Mouse (Mus musculus) midbrain, embryonic 11.5 days (tissue): Measurements from ENCODE around the gene Tfcp2. TPM values are rescaled to one million over a fixed set of nuclear protein-coding genes. Genes with fewer than 3 reads are reported as not detected.

Experiments
- ATAC-seq: fragments of 200-750 bp; cut with Nextera tagmentation; 2 replicates; pipeline ENCODE4 v1.8.0; 2017; ENCODE audit warnings: moderate TSS enrichment, moderate library complexity; ENCODE audit not compliant: low FRiP score
- DNase-seq: peaks from one replicate; pipeline ENCODE4 v3.0.0; 2015; ENCODE audit warnings: low spot score; ENCODE audit errors: missing footprints
- H3K27ac ChIP-seq: fragments of 300-500 bp; sonication (generic); 2 replicates; pipeline ENCODE4 v1.5.1; 2014; ENCODE audit warnings: low read depth, low read length
- H3K27me3 ChIP-seq: fragments of 300-500 bp; sonication (generic); 2 replicates; pipeline ENCODE4 v1.6.1; 2014; ENCODE audit warnings: mild to moderate bottlenecking, low read length, moderate library complexity, mixed read lengths; ENCODE audit not compliant: control insufficient read depth, insufficient read depth
- H3K36me3 ChIP-seq: fragments of 300-500 bp; sonication (generic); 2 replicates; pipeline ENCODE4 v1.6.1; 2014; ENCODE audit warnings: mild to moderate bottlenecking, low read length, moderate library complexity, mixed read lengths; ENCODE audit not compliant: control insufficient read depth, insufficient read depth
- H3K4me1 ChIP-seq: fragments of 300-500 bp; sonication (generic); 2 replicates; pipeline ENCODE4 v1.6.1; 2014; ENCODE audit warnings: low read length; ENCODE audit not compliant: control insufficient read depth, insufficient read depth
- H3K4me2 ChIP-seq: fragments of 300-500 bp; sonication (generic); 2 replicates; pipeline ENCODE4 v1.6.1; 2014; ENCODE audit warnings: mild to moderate bottlenecking, moderate library complexity
- H3K4me3 ChIP-seq: fragments of 300-500 bp; sonication (generic); 2 replicates; pipeline ENCODE4 v1.5.1; 2014; ENCODE audit warnings: low read depth, low read length
- H3K9ac ChIP-seq: fragments of 300-500 bp; sonication (generic); 2 replicates; pipeline ENCODE4 v1.6.1; 2014; ENCODE audit warnings: low read length
- H3K9me3 ChIP-seq: fragments of 300-500 bp; sonication (generic); 2 replicates; pipeline ENCODE4 v1.6.1; 2016; ENCODE audit warnings: low read length; ENCODE audit not compliant: control insufficient read depth
- WGBS: fragments of 180-500 bp; shearing (Covaris S2); extraction: QIAGEN DNeasy Blood & Tissue Kit; methylation state at CpG from one replicate; pipeline ENCODE4 v1.1.7; 2014; 5-methylcytosine and 5-hydroxymethylcytosine counted together
- polyA plus RNA-seq: library from polyadenylated mRNA; unstranded; fragments of >200 nt; fragmentation: Nextera tagmentation; extraction: Ambion mirVana; gene quantifications from 2 replicates; pipeline ENCODE4 v1.2.1, GENCODE M21; 2014

The Tfcp2 gene
- 27.7 and 29.9 TPM in 2 replicates for polyA plus RNA-seq

- Histone ChIP-seq H3K4me2 (peak within 1 kb of the TSS; percentile 63), H3K4me3 (peak within 1 kb of the TSS; percentile 80), H3K9ac (peak within 1 kb of the TSS; percentile 83), H3K27me3 (no peaks in the 10 kb centered on the region), H3K9me3 (no peaks in the 10 kb centered on the region), H3K36me3 (no peaks in the 10 kb centered on the region), H3K27ac (peak within 1 kb of the TSS; percentile 93), H3K4me1 (peaks cover 8% of the 10 kb centered on the region)
- ATAC-seq (peak; percentile 99), DNase-seq (peak; percentile 99)
- under 1% methylated on average over 83 of the region's 84 CpGs for WGBS
Measured at GRCm38 (mm10) chr15:100551326-100552307, at the start of gene Tfcp2. Gene Tfcp2 (minus strand): TSS chr15:100552008.

GRCm38 (mm10) chr15:100600696-100601272 lies 49.0 kb upstream of the Tfcp2 start:
- DNase-seq (peak; percentile 90), ATAC-seq (no peak)
- H3K4me1 ChIP-seq, result peaks cover 19% of the 10 kb centered on the region
- 12% methylated on average over 21 of the region's 21 CpGs for WGBS
- no peaks in the 10 kb centered on the region for H3K9me3 ChIP-seq
- peak overlapping the region; percentile 94 for H3K4me2 ChIP-seq
- no peaks in the 10 kb centered on the region for H3K36me3 ChIP-seq
- no peak overlapping the region for H3K9ac ChIP-seq
- H3K27me3 ChIP-seq, result peaks cover 15% of the 10 kb centered on the region
- no peak overlapping the region for H3K27ac ChIP-seq
- 0 out of 2 replicates have a peak overlapping the region, but pooled peaks have one; percentile 81 for H3K4me3 ChIP-seq

GRCm38 (mm10) chr15:100600047-100600695 lies 48.4 kb upstream of the Tfcp2 start:
- Histone ChIP-seq H3K4me1 (peaks cover 19% of the 10 kb centered on the region), H3K9me3 (no peaks in the 10 kb centered on the region), H3K27me3 (peaks cover 15% of the 10 kb centered on the region), H3K36me3 (no peaks in the 10 kb centered on the region), H3K9ac (peak overlapping the region; percentile 96), H3K27ac (peak overlapping the region; percentile 76), H3K4me2 (peak overlapping the region; percentile 94), H3K4me3 (peak overlapping the region; percentile 81)
- ATAC-seq (peak; percentile 78), DNase-seq (peak; percentile 97)
- 1% methylated on average over 35 of the region's 35 CpGs for WGBS

- H3K36me3 ChIP-seq, result no peaks in the 10 kb centered on the region
- DNase-seq, result peak; percentile 94
- peak within 1 kb of the TSS; percentile 94 for H3K4me2 ChIP-seq
- WGBS, result under 1% methylated on average over 74 of the region's 76 CpGs
- peak within 1 kb of the TSS; percentile 96 for H3K9ac ChIP-seq
- ATAC-seq, result peak; percentile 79
- H3K4me1 ChIP-seq, result peaks cover 13% of the 10 kb centered on the region
- H3K27ac ChIP-seq, result peak within 1 kb of the TSS; percentile 76
- H3K9me3 ChIP-seq, result no peaks in the 10 kb centered on the region
- H3K4me3 ChIP-seq, result peak within 1 kb of the TSS; percentile 81
- H3K27me3 ChIP-seq, result peaks cover 15% of the 10 kb centered on the region
Measured at GRCm38 (mm10) chr15:100599276-100600046, 47.7 kb upstream of the Tfcp2 start, which contains the start of gene Pou6f1. Gene Pou6f1 (minus strand): TSS chr15:100599984.

GRCm38 (mm10) chr15:100598883-100599275 lies 47.1 kb upstream of the Tfcp2 start:
- ATAC-seq (peak; percentile 23; the same call in 1 of the 2 replicates), DNase-seq (peak; percentile 95)
- Histone ChIP-seq H3K4me3 (peak overlapping the region; percentile 81), H3K4me1 (peaks cover 13% of the 10 kb centered on the region), H3K9ac (peak overlapping the region; percentile 96), H3K9me3 (no peaks in the 10 kb centered on the region), H3K36me3 (no peaks in the 10 kb centered on the region), H3K27me3 (peaks cover 15% of the 10 kb centered on the region), H3K4me2 (peak overlapping the region; percentile 94), H3K27ac (peak overlapping the region; percentile 25; the same call in 1 of the 2 replicates)
- WGBS, result under 1% methylated on average over 12 of the region's 12 CpGs

- peak overlapping the region; percentile 94 for H3K4me2 ChIP-seq
- H3K9me3 ChIP-seq, result no peaks in the 10 kb centered on the region
- no peaks in the 10 kb centered on the region for H3K36me3 ChIP-seq
- H3K4me3 ChIP-seq, result peak overlapping the region; percentile 81
- peaks cover 15% of the 10 kb centered on the region for H3K27me3 ChIP-seq
- ATAC-seq, result no peak
- peak overlapping the region; percentile 96; the same call in 1 of the 2 replicates for H3K9ac ChIP-seq
- no peak overlapping the region for H3K27ac ChIP-seq
- no peak for DNase-seq
- peaks cover 13% of the 10 kb centered on the region for H3K4me1 ChIP-seq
- 28% methylated on average over 9 of the region's 9 CpGs for WGBS
Measured at GRCm38 (mm10) chr15:100598287-100598882, 46.6 kb upstream of the Tfcp2 start.

GRCm38 (mm10) chr15:100592817-100593216 lies 41.0 kb upstream of the Tfcp2 start:
- Histone ChIP-seq H3K36me3 (no peaks in the 10 kb centered on the region), H3K9me3 (no peaks in the 10 kb centered on the region), H3K27ac (no peak overlapping the region), H3K4me1 (no peaks in the 10 kb centered on the region), H3K4me2 (no peak overlapping the region), H3K9ac (no peak overlapping the region), H3K27me3 (no peaks in the 10 kb centered on the region), H3K4me3 (no peak overlapping the region)
- DNase-seq, result no peak
- WGBS, result 85% methylated on average over 6 of the region's 6 CpGs
- no peak for ATAC-seq

GRCm38 (mm10) chr15:100590436-100590835 lies 38.6 kb upstream of the Tfcp2 start:
- Histone ChIP-seq H3K27ac (no peak overlapping the region), H3K4me2 (no peak overlapping the region), H3K27me3 (no peaks in the 10 kb centered on the region), H3K36me3 (peaks cover 5% of the 10 kb centered on the region; the same call in 1 of the 2 replicates), H3K9me3 (no peaks in the 10 kb centered on the region), H3K4me1 (no peaks in the 10 kb centered on the region), H3K4me3 (no peak overlapping the region), H3K9ac (no peak overlapping the region)
- DNase-seq (no peak), ATAC-seq (no peak)
- 76% methylated on average over 7 of the region's 8 CpGs for WGBS
